In the genomic region with DNA sequence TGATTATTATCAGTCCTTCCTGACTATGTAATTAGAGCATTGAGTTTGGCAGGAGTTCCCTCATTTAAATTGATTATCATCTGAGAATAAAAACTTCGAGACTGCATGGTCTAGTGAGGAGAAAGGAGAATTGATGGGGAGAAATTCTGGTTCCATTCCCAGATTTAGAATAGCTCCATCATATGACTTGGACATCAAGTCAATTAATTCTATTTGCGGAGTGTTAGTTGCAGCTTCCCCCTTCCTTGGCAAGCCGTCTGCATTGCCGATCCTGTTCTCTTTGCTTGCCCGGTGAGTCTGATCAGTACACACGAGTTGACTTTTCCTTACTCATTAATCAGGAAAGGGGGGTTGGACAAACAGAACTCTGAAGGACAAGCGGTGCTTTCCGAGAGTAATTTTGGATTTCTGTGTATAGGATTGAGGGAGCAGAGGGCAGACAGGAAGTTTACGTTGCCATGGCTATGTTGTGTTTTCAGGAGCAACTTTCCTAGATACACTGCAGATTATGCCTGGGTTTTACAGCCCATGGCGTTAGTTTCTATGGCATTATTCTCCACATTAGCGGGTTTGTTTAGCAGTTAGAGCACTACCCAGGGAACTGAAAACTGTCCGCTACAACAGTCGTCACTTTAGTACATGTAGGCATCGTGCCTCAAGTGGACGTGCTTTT, we compare ENCODE assay signal across 9 mouse cellular contexts.
A peak's percentile ranks its signal among the peaks of the same experiment; 100 is the strongest.
DNase-seq lines count a peak whose midpoint lies in the region; ATAC-seq and TF ChIP-seq lines count a peak whose summit lies in the region.
"Had no signal": no experiment of that assay in that cellular context is flagged by ENCODE, and none has a peak within 500 bp of the region (broad histone marks: within the 10 kb centered on the region; RNA-seq: fewer than 3 reads in every experiment).

No protein-coding gene starts in this region.

- peak; percentile 70 for DNase-seq in heart, adult 11 months
- no peak for DNase-seq in heart, postnatal 36 days
- DNase-seq in midbrain, postnatal 0 days (ENCODE audit: low spot score): peak; percentile 59
- DNase-seq in midbrain, embryonic 10.5 days (ENCODE audit: low spot score): no peak
- no peak for DNase-seq in urinary bladder, postnatal 14 days (ENCODE audit: low spot score)
- DNase-seq in thymus, postnatal 4 days: no peak

- H3K4me1 ChIP-seq in midbrain, postnatal 0 days (ENCODE audit: insufficient read depth, low read length): no peaks in the 10 kb centered on the region
- peaks cover 5% of the 10 kb centered on the region; the same call in 1 of the 2 replicates for H3K4me1 ChIP-seq in midbrain, embryonic 10.5 days
- H3K4me1 ChIP-seq in intestine, embryonic 16.5 days (ENCODE audit: control insufficient read depth, insufficient read depth, low read length): no peaks in the 10 kb centered on the region
- H3K4me1 ChIP-seq in stomach, embryonic 16.5 days (ENCODE audit: control insufficient read depth, insufficient read depth, low read length): no peaks in the 10 kb centered on the region
- H3K4me1 ChIP-seq: heart, embryonic 13.5 days had no signal

- H3K4me2 ChIP-seq in midbrain, postnatal 0 days (ENCODE audit: low read depth, low read length, poor library complexity, severe bottlenecking): 0 out of 2 replicates have a peak overlapping the region, but pooled peaks have one; percentile 3
- peak overlapping the region; percentile 23; the same call in 1 of the 2 replicates for H3K4me2 ChIP-seq in intestine, embryonic 16.5 days (ENCODE audit: low read depth, low read length)
- H3K4me2 ChIP-seq in stomach, embryonic 16.5 days (ENCODE audit: low read depth, low read length): peak overlapping the region; percentile 34
- H3K4me2 ChIP-seq: heart, embryonic 13.5 days had no signal

- no peak overlapping the region for H3K9ac ChIP-seq in midbrain, postnatal 0 days (replicated peaks; ENCODE audit: low read length, poor library complexity, severe bottlenecking)
- no peak overlapping the region for H3K9ac ChIP-seq in intestine, embryonic 16.5 days (ENCODE audit: low read depth, low read length)
- H3K9ac ChIP-seq in stomach, embryonic 16.5 days (ENCODE audit: low read length): no peak overlapping the region
- H3K9ac ChIP-seq: heart, embryonic 13.5 days had no signal

- no peaks in the 10 kb centered on the region for H3K36me3 ChIP-seq in midbrain, postnatal 0 days (ENCODE audit: insufficient read depth, low read length)
- no peaks in the 10 kb centered on the region for H3K36me3 ChIP-seq in midbrain, embryonic 10.5 days
- no peaks in the 10 kb centered on the region for H3K36me3 ChIP-seq in intestine, embryonic 16.5 days (ENCODE audit: control insufficient read depth, insufficient read depth, low read length)
- H3K36me3 ChIP-seq in stomach, embryonic 16.5 days (ENCODE audit: control insufficient read depth, insufficient read depth, low read length): no peaks in the 10 kb centered on the region
- H3K36me3 ChIP-seq: heart, embryonic 13.5 days had no signal

- H3K4me3 ChIP-seq in midbrain, postnatal 0 days (ENCODE audit: low read depth, low read length): no peak overlapping the region
- H3K4me3 ChIP-seq in midbrain, embryonic 10.5 days: no peak overlapping the region
- H3K4me3 ChIP-seq in intestine, embryonic 16.5 days (ENCODE audit: low read length): 0 out of 2 replicates have a peak overlapping the region, but pooled peaks have one; percentile 11
- peak overlapping the region; percentile 12; the same call in 1 of the 2 replicates for H3K4me3 ChIP-seq in stomach, embryonic 16.5 days (replicated peaks; ENCODE audit: low read length)
- H3K4me3 ChIP-seq: heart, embryonic 13.5 days had no signal

- ATAC-seq in midbrain, postnatal 0 days (ENCODE audit: low FRiP score): no peak
- 0 out of 2 replicates have a peak, but pooled peaks have one; percentile 23 for ATAC-seq in intestine, embryonic 16.5 days
- no peak for ATAC-seq in stomach, embryonic 16.5 days (ENCODE audit: insufficient read depth, low FRiP score)

- intact Hi-C loops in heart, postnatal 36 days (cut with DNase I): no loop called here

- 81% methylated on average over 15 of the region's 15 CpGs for WGBS in midbrain, postnatal 0 days
- WGBS in midbrain, embryonic 10.5 days: 90% methylated on average over 15 of the region's 15 CpGs
- 41% methylated on average over 15 of the region's 15 CpGs for WGBS in intestine, embryonic 16.5 days
- WGBS in stomach, embryonic 16.5 days: 40% methylated on average over 15 of the region's 15 CpGs

- TF ChIP-seq CTCF in midbrain, postnatal 0 days (IDR thresholded peaks at IDR 0.05): no peak

- H3K27me3 ChIP-seq in midbrain, postnatal 0 days (ENCODE audit: insufficient read depth, low read length): no peaks in the 10 kb centered on the region
- no peaks in the 10 kb centered on the region for H3K27me3 ChIP-seq in midbrain, embryonic 10.5 days (ENCODE audit: low read depth, poor library complexity, severe bottlenecking)
- no peaks in the 10 kb centered on the region for H3K27me3 ChIP-seq in intestine, embryonic 16.5 days (replicated peaks; ENCODE audit: control insufficient read depth, insufficient read depth, low read length)
- no peaks in the 10 kb centered on the region for H3K27me3 ChIP-seq in stomach, embryonic 16.5 days (ENCODE audit: control insufficient read depth, insufficient read depth, low read length)
- H3K27me3 ChIP-seq: heart, embryonic 13.5 days had no signal

- no peaks in the 10 kb centered on the region for H3K9me3 ChIP-seq in midbrain, postnatal 0 days (ENCODE audit: low read length)
- no peaks in the 10 kb centered on the region for H3K9me3 ChIP-seq in midbrain, embryonic 10.5 days (replicated peaks)
- no peaks in the 10 kb centered on the region for H3K9me3 ChIP-seq in intestine, embryonic 16.5 days (ENCODE audit: control insufficient read depth, low read length)
- H3K9me3 ChIP-seq in stomach, embryonic 16.5 days (replicated peaks; ENCODE audit: control insufficient read depth, low read length): no peaks in the 10 kb centered on the region
- H3K9me3 ChIP-seq: heart, embryonic 13.5 days had no signal

- H3K27ac ChIP-seq in midbrain, postnatal 0 days (ENCODE audit: low read depth, low read length): no peak overlapping the region
- no peak overlapping the region for H3K27ac ChIP-seq in midbrain, embryonic 10.5 days (replicated peaks)
- H3K27ac ChIP-seq in intestine, embryonic 16.5 days (ENCODE audit: low read length): no peak overlapping the region
- H3K27ac ChIP-seq in stomach, embryonic 16.5 days (ENCODE audit: low read length): no peak overlapping the region
- H3K27ac ChIP-seq: heart, embryonic 13.5 days had no signal

Comparison
In these comparisons a context has a peak if more than half of its experiments do, and no peak if none do; other contexts are left out.
1. DNase-seq: peak in heart, adult 11 months (single experiment) and midbrain, postnatal 0 days (single experiment); none in heart, postnatal 36 days (0 of 2), midbrain, embryonic 10.5 days (single experiment), urinary bladder, postnatal 14 days (single experiment) and thymus, postnatal 4 days (single experiment).
2. H3K4me3 ChIP-seq: peak in intestine, embryonic 16.5 days (single experiment) and stomach, embryonic 16.5 days (single experiment); none in midbrain, postnatal 0 days (single experiment) and midbrain, embryonic 10.5 days (single experiment).
3. Peak in every context shown above with its lines, with median percentiles within 50 percentile points of each other: H3K4me2 ChIP-seq.